In genomic region chr10:70563636-70564035, GRCm38 (mm10) we compare ENCODE assay signal across 8 mouse cellular contexts.
DNase-seq lines count a peak whose midpoint lies in the region; ATAC-seq and TF ChIP-seq lines count a peak whose summit lies in the region.

No protein-coding gene starts in this region.

- no peaks in the 10 kb centered on the region for H3K9me3 ChIP-seq in midbrain, embryonic 11.5 days (ENCODE audit: control insufficient read depth, low read length)
- H3K9me3 ChIP-seq in midbrain, embryonic 16.5 days (replicated peaks; ENCODE audit: control insufficient read depth, low read length, poor library complexity, severe bottlenecking): no peaks in the 10 kb centered on the region
- H3K9me3 ChIP-seq in kidney, postnatal 0 days (replicated peaks; ENCODE audit: low read length): no peaks in the 10 kb centered on the region
- no peaks in the 10 kb centered on the region for H3K9me3 ChIP-seq in liver, embryonic 11.5 days (ENCODE audit: control insufficient read depth, low read length)

- H3K27me3 ChIP-seq in midbrain, embryonic 11.5 days (ENCODE audit: control insufficient read depth, insufficient read depth, low read length): no peaks in the 10 kb centered on the region
- H3K27me3 ChIP-seq in midbrain, embryonic 16.5 days (ENCODE audit: control insufficient read depth, insufficient read depth, low read depth, low read length): no peaks in the 10 kb centered on the region
- H3K27me3 ChIP-seq in kidney, postnatal 0 days (ENCODE audit: insufficient read depth, low read length): no peaks in the 10 kb centered on the region
- no peaks in the 10 kb centered on the region for H3K27me3 ChIP-seq in liver, embryonic 11.5 days (replicated peaks; ENCODE audit: control insufficient read depth, insufficient read depth, low read length)

- no peak overlapping the region for H3K9ac ChIP-seq in midbrain, embryonic 11.5 days (ENCODE audit: low read length)
- H3K9ac ChIP-seq in midbrain, embryonic 16.5 days (ENCODE audit: low read depth, low read length): no peak overlapping the region
- no peak overlapping the region for H3K9ac ChIP-seq in kidney, postnatal 0 days (ENCODE audit: low read depth, low read length)
- no peak overlapping the region for H3K9ac ChIP-seq in liver, embryonic 11.5 days (ENCODE audit: low read depth, low read length)

- WGBS in midbrain, embryonic 11.5 days: 32% methylated on average over 3 of the region's 3 CpGs
- 26% methylated on average over 3 of the region's 3 CpGs for WGBS in midbrain, embryonic 16.5 days
- 30% methylated on average over 3 of the region's 3 CpGs for WGBS in kidney, postnatal 0 days
- WGBS in liver, embryonic 11.5 days: 20% methylated on average over 3 of the region's 3 CpGs

- H3K4me1 ChIP-seq in midbrain, embryonic 11.5 days (ENCODE audit: control insufficient read depth, insufficient read depth, low read length): no peaks in the 10 kb centered on the region
- no peaks in the 10 kb centered on the region for H3K4me1 ChIP-seq in midbrain, embryonic 16.5 days (ENCODE audit: control insufficient read depth, insufficient read depth, low read length)
- no peaks in the 10 kb centered on the region for H3K4me1 ChIP-seq in embryonic fibroblast, embryonic 13.5 days (ENCODE audit: control insufficient read depth, insufficient read depth, low read length)
- no peaks in the 10 kb centered on the region for H3K4me1 ChIP-seq in kidney, postnatal 0 days (replicated peaks; ENCODE audit: insufficient read depth, low read length)
- H3K4me1 ChIP-seq in liver, embryonic 11.5 days (replicated peaks; ENCODE audit: control insufficient read depth, insufficient read depth, low read length): no peaks in the 10 kb centered on the region

- H3K27ac ChIP-seq in midbrain, embryonic 11.5 days (ENCODE audit: low read depth, low read length): no peak overlapping the region
- H3K27ac ChIP-seq in midbrain, embryonic 16.5 days (ENCODE audit: low read length): no peak overlapping the region
- no peak overlapping the region for H3K27ac ChIP-seq in embryonic fibroblast, embryonic 13.5 days (ENCODE audit: insufficient read depth, low read length)
- H3K27ac ChIP-seq in kidney, postnatal 0 days: no peak overlapping the region
- no peak overlapping the region for H3K27ac ChIP-seq in liver, embryonic 11.5 days (ENCODE audit: low read depth, low read length)

- TF ChIP-seq POLR2A in embryonic fibroblast, embryonic 13.5 days (IDR thresholded peaks at IDR 0.05; ENCODE audit: low read depth, low read length): no peak

- H3K4me2 ChIP-seq in midbrain, embryonic 11.5 days: no peak overlapping the region
- no peak overlapping the region for H3K4me2 ChIP-seq in midbrain, embryonic 16.5 days (ENCODE audit: low read length)
- H3K4me2 ChIP-seq in kidney, postnatal 0 days (ENCODE audit: low read length): no peak overlapping the region
- H3K4me2 ChIP-seq in liver, embryonic 11.5 days: no peak overlapping the region

- DNase-seq in midbrain, embryonic 11.5 days (ENCODE audit: low spot score, missing footprints): peak; percentile 96
- DNase-seq in adrenal gland, postnatal 4 days (ENCODE audit: low spot score in 2 of 2): peak; percentile 29 to 39
- DNase-seq in kidney, postnatal 0 days (ENCODE audit: low spot score): peak; percentile 86
- DNase-seq in liver, embryonic 11.5 days (ENCODE audit: low spot score): peak; percentile 41
- DNase-seq in right cerebral cortex, postnatal 10 days (ENCODE audit: low spot score in 2 of 2): peak; percentile 72 to 85

- 0 out of 2 replicates have a peak, but pooled peaks cover 2% of the 10 kb centered on the region for H3K36me3 ChIP-seq in midbrain, embryonic 11.5 days (ENCODE audit: control insufficient read depth, insufficient read depth, low read length)
- H3K36me3 ChIP-seq in midbrain, embryonic 16.5 days (ENCODE audit: control insufficient read depth, insufficient read depth, low read length): peaks cover 25% of the 10 kb centered on the region
- peaks cover 3% of the 10 kb centered on the region; the same call in 1 of the 2 replicates for H3K36me3 ChIP-seq in kidney, postnatal 0 days (ENCODE audit: insufficient read depth, low read length)
- no peaks in the 10 kb centered on the region for H3K36me3 ChIP-seq in liver, embryonic 11.5 days (ENCODE audit: control insufficient read depth, insufficient read depth, low read length)

- no peak for ATAC-seq in midbrain, embryonic 11.5 days (ENCODE audit: low FRiP score)
- ATAC-seq in midbrain, embryonic 16.5 days: no peak
- ATAC-seq in kidney, postnatal 0 days (replicated peaks; ENCODE audit: low FRiP score, low read depth): no peak
- ATAC-seq in liver, embryonic 11.5 days (replicated peaks; ENCODE audit: low FRiP score): no peak
- ATAC-seq in megakaryocyte-erythroid progenitor cell, adult 5-6 weeks (replicated peaks; ENCODE audit: low FRiP score, low TSS enrichment, poor library complexity, severe bottlenecking): no peak

- peak; percentile 39; the same call in 1 of the 2 replicates for TF ChIP-seq CTCF in embryonic fibroblast, embryonic 13.5 days (IDR thresholded peaks at IDR 0.05; ENCODE audit: borderline replicate concordance, insufficient read depth, low read length)
- TF ChIP-seq CTCF in kidney, postnatal 0 days (IDR thresholded peaks at IDR 0.05; ENCODE audit: low read depth): peak; percentile 89

- no peak overlapping the region for H3K4me3 ChIP-seq in midbrain, embryonic 11.5 days (ENCODE audit: low read depth, low read length)
- H3K4me3 ChIP-seq in midbrain, embryonic 16.5 days (ENCODE audit: low read depth, low read length): no peak overlapping the region
- no peak overlapping the region for H3K4me3 ChIP-seq in embryonic fibroblast, embryonic 13.5 days (ENCODE audit: insufficient read depth, low read length)
- H3K4me3 ChIP-seq in kidney, postnatal 0 days (replicated peaks; ENCODE audit: low read depth, low read length): no peak overlapping the region
- no peak overlapping the region for H3K4me3 ChIP-seq in liver, embryonic 11.5 days (ENCODE audit: low read depth, low read length)

Comparison
In these comparisons a context has a peak if more than half of its experiments do, and no peak if none do; other contexts are left out.
1. DNase-seq: peak in every context shown above with its lines; median percentile 96 in midbrain, embryonic 11.5 days; 86 in kidney, postnatal 0 days; 78 in right cerebral cortex, postnatal 10 days; 41 in liver, embryonic 11.5 days; 34 in adrenal gland, postnatal 4 days.